Mouse (Mus musculus): Measurements from ENCODE around the gene Prkaca.

- TF ChIP-seq POLR2A (IDR thresholded peaks at IDR 0.05; ENCODE audit: low read depth, low read length): no peak
- TF ChIP-seq NELFE (IDR thresholded peaks at IDR 0.05; ENCODE audit: low read depth, low read length): no peak
- no peak for TF ChIP-seq PAX5 (IDR thresholded peaks at IDR 0.05; ENCODE audit: low read length)
- TF ChIP-seq MAFK (IDR thresholded peaks at IDR 0.05; ENCODE audit: insufficient replicate concordance, low read length): no peak
- no peak for TF ChIP-seq JUND (conservative IDR thresholded peaks at IDR 0.05; ENCODE audit: low read depth, low read length)
Measured at GRCm38 (mm10) chr8:84019738-84020137, 46.9 kb downstream of the Prkaca start.
